Mouse (Mus musculus) heart, postnatal 0 days (tissue): ENCODE measurements around the gene Olfr1156. TPM values are rescaled to one million over a fixed set of nuclear protein-coding genes. Genes with fewer than 3 reads are reported as not detected.

ENCODE experiments used
- ATAC-seq: fragments of 200-750 bp; cut with Nextera tagmentation; 2 replicates; pipeline ENCODE4 v1.8.0; 2017; ENCODE audit warnings: low read depth, moderate number of reproducible peaks, moderate library complexity; ENCODE audit not compliant: insufficient read depth
- DNase-seq: peaks from one replicate; pipeline ENCODE4 v3.0.0-alpha.2; 2016; ENCODE audit warnings: low spot score
- H3K27ac ChIP-seq: fragments of 300-500 bp; sonication (generic); 2 replicates; pipeline ENCODE4 v1.5.1; 2014; ENCODE audit warnings: low read depth, mild to moderate bottlenecking
- H3K27me3 ChIP-seq: fragments of 300-500 bp; sonication (generic); 2 replicates; pipeline ENCODE4 v1.6.1; 2014; ENCODE audit warnings: low read length, mixed read lengths; ENCODE audit not compliant: control insufficient read depth, insufficient read depth
- H3K36me3 ChIP-seq: fragments of 300-500 bp; sonication (generic); replicated peaks from 2 replicates; pipeline ENCODE4 v1.6.1; 2014; ENCODE audit warnings: low read length, mixed read lengths; ENCODE audit not compliant: control insufficient read depth, insufficient read depth
- H3K4me1 ChIP-seq: fragments of 300-500 bp; sonication (generic); 2 replicates; pipeline ENCODE4 v1.6.1; 2014; ENCODE audit warnings: antibody characterized with exemption; ENCODE audit not compliant: control insufficient read depth, insufficient read depth
- H3K4me2 ChIP-seq: fragments of 300-500 bp; sonication (generic); 2 replicates; pipeline ENCODE4 v1.6.1; 2014; ENCODE audit warnings: low read depth, mild to moderate bottlenecking, low read length, moderate library complexity
- H3K4me3 ChIP-seq: fragments of 300-500 bp; sonication (generic); 2 replicates; pipeline ENCODE4 v1.5.1; 2014; ENCODE audit warnings: low read depth, low read length
- H3K9ac ChIP-seq: fragments of 300-500 bp; sonication (generic); replicated peaks from 2 replicates; pipeline ENCODE4 v1.6.1; 2014; ENCODE audit warnings: low read depth, low read length, mixed read lengths
- H3K9me3 ChIP-seq: fragments of 300-500 bp; sonication (generic); replicated peaks from 2 replicates; pipeline ENCODE4 v1.6.1; 2016; ENCODE audit warnings: low read length; ENCODE audit not compliant: control insufficient read depth
- CTCF ChIP-seq: IDR thresholded peaks from 2 replicates; pipeline ENCODE4 v1.5.1; 2016; ENCODE audit warnings: antibody characterized with exemption, control low read depth, low read depth
- EP300 ChIP-seq: IDR thresholded peaks from 2 replicates; pipeline ENCODE4 v1.6.1; 2016; ENCODE audit warnings: antibody characterized with exemption, low read depth
- WGBS: fragments of 180-500 bp; shearing (Covaris S2); extraction: QIAGEN DNeasy Blood & Tissue Kit; methylation state at CpG from one replicate; pipeline ENCODE4 v1.1.7; 2014; 5-methylcytosine and 5-hydroxymethylcytosine counted together
- polyA plus RNA-seq: library from polyadenylated mRNA; unstranded; fragments of >200 nt; fragmentation: Nextera tagmentation; extraction: Ambion mirVana; gene quantifications from 2 replicates; pipeline ENCODE4 v1.2.1, GENCODE M21; 2015
- total RNA-seq: library from RNA; depleted of rRNA; stranded (reverse); fragments of >200 nt; gene quantifications from 2 replicates; pipeline ENCODE4 v1.2.3, GENCODE M21; 2014; ENCODE audit warnings: low replicate concordance; rRNA removed

The Olfr1156 gene
- total RNA-seq = not detected in 2 replicates
- polyA plus RNA-seq = not detected in 2 replicates

- Histone ChIP-seq H3K27ac (no peak within 1 kb of the TSS), H3K27me3 (no peaks in the 10 kb centered on the region), H3K36me3 (no peaks in the 10 kb centered on the region), H3K4me3 (no peak within 1 kb of the TSS), H3K4me1 (no peaks in the 10 kb centered on the region), H3K9ac (no peak within 1 kb of the TSS), H3K4me2 (no peak within 1 kb of the TSS), H3K9me3 (no peaks in the 10 kb centered on the region)
- ATAC-seq (no peak), DNase-seq (no peak)
- TF ChIP-seq EP300 = no peak
- TF ChIP-seq CTCF = no peak
Observed at GRCm38 (mm10) chr2:87953000-87953399, at the start of gene Olfr1156. Gene Olfr1156, minus strand, starts transcription at chr2:87953100.

DNA sequence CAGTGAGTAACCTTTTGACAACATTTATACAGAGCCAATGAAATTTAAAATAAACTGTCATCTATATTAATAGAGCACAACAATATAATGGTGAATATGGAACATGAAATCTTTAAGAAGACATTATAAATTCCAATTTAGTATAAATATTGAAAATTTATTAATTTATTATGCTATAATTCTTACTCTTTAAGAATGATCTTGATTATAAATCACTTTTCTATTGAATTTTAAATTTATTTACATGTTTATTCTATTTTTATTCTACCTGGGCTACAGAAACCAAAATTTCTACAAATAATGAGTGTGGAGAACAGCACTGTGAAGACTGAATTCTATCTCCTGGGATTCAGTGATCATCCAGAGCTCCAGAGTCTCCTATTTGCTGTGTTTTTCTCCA, 36.9 kb upstream of the Olfr1156 start, which contains the start of gene Olfr1158:
Gene Olfr1158 (plus strand): TSS at position 301 of the 400 bp plus-strand sequence.
- Histone ChIP-seq H3K4me3 (no peak within 1 kb of the TSS), H3K36me3 (no peaks in the 10 kb centered on the region), H3K27me3 (no peaks in the 10 kb centered on the region), H3K4me2 (no peak within 1 kb of the TSS), H3K4me1 (no peaks in the 10 kb centered on the region), H3K9me3 (no peaks in the 10 kb centered on the region), H3K9ac (no peak within 1 kb of the TSS), H3K27ac (no peak within 1 kb of the TSS)
- DNase-seq = no peak
- no peak for TF ChIP-seq CTCF
- no peak for TF ChIP-seq EP300
- ATAC-seq = no peak

DNA sequence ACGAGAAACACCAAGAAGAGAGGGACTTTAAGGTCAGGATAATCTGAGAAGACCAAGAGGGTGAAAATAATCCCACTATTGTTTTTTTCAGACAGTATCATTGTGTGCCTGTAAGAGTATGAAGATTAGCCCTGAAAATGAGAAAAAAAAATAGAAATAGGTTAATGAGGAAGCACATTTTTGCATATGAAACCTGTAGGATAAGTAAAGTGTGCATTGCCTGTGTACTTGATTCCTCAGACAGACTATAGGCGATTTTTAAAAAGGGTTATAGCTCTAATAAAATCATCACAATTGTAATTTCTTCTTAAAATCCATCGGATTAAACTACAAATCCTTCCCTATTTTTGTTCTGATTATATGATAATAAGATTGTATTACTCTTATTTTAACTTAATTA, 21.7 kb upstream of the Olfr1156 start, which contains the start of gene Olfr74:
Gene Olfr74 (minus strand): TSS at position 101 of the 400 bp plus-strand sequence.
- Histone ChIP-seq H3K9ac (no peak within 1 kb of the TSS), H3K4me2 (no peak within 1 kb of the TSS), H3K27me3 (no peaks in the 10 kb centered on the region), H3K27ac (no peak within 1 kb of the TSS), H3K4me3 (no peak within 1 kb of the TSS), H3K36me3 (no peaks in the 10 kb centered on the region), H3K9me3 (no peaks in the 10 kb centered on the region), H3K4me1 (no peaks in the 10 kb centered on the region)
- WGBS = 50% methylated on average over 3 of the region's 3 CpGs
- ATAC-seq (no peak), DNase-seq (no peak)
- TF ChIP-seq EP300 = no peak
- TF ChIP-seq CTCF = no peak

GRCm38 (mm10) chr2:87968199-87968598, 15.3 kb upstream of the Olfr1156 start, which contains the start of gene Olfr1157:
Gene Olfr1157, minus strand, starts transcription at chr2:87968299.
- no peak within 1 kb of the TSS for H3K4me2 ChIP-seq
- DNase-seq (no peak), ATAC-seq (no peak)
- WGBS = 86% methylated on average over 4 of the region's 4 CpGs
- no peaks in the 10 kb centered on the region for H3K36me3 ChIP-seq
- no peak within 1 kb of the TSS for H3K27ac ChIP-seq
- TF ChIP-seq EP300 (no peak), CTCF (no peak)
- no peak within 1 kb of the TSS for H3K4me3 ChIP-seq
- no peaks in the 10 kb centered on the region for H3K27me3 ChIP-seq
- H3K4me1 ChIP-seq = no peaks in the 10 kb centered on the region
- no peak within 1 kb of the TSS for H3K9ac ChIP-seq
- H3K9me3 ChIP-seq = no peaks in the 10 kb centered on the region

- no peaks in the 10 kb centered on the region for H3K27me3 ChIP-seq
- no peak within 1 kb of the TSS for H3K4me3 ChIP-seq
- no peak for DNase-seq
- no peak within 1 kb of the TSS for H3K27ac ChIP-seq
- 91% methylated on average over 1 of the region's 1 CpGs for WGBS
- H3K9me3 ChIP-seq = no peaks in the 10 kb centered on the region
- no peaks in the 10 kb centered on the region for H3K36me3 ChIP-seq
- TF ChIP-seq CTCF (no peak), EP300 (no peak)
- H3K9ac ChIP-seq = no peak within 1 kb of the TSS
- H3K4me2 ChIP-seq = no peak within 1 kb of the TSS
- ATAC-seq = no peak
- no peaks in the 10 kb centered on the region for H3K4me1 ChIP-seq
Observed at GRCm38 (mm10) chr2:87945037-87945436, 7.9 kb downstream of the Olfr1156 start, which contains the start of gene Olfr1155. Gene Olfr1155, minus strand, starts transcription at chr2:87945137.

DNA sequence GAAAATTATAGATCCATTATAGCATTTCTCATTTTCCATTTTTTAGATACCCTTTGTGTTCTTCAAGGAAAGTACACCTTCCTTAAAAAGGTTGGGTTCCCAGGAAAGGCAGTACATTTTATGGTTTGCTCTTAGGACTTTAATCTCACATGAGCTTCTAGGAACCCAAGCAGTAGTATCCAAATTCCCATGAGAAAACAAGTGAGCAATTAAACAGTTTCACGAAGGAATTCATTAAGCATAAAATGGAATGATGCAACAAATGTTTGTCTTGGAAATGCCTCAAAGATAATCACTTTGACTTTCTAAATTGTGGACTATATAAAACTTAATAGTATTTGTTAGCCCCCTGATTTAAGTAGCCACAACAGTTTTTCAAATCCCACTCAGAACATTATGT, 47.8 kb downstream of the Olfr1156 start, which contains the start of gene Olfr1154:
Gene Olfr1154 (minus strand): TSS at position 101 of the 400 bp plus-strand sequence.
- no peaks in the 10 kb centered on the region for H3K4me1 ChIP-seq
- H3K4me2 ChIP-seq = no peak within 1 kb of the TSS
- H3K36me3 ChIP-seq = no peaks in the 10 kb centered on the region
- TF ChIP-seq CTCF = no peak
- no peak for TF ChIP-seq EP300
- no peaks in the 10 kb centered on the region for H3K27me3 ChIP-seq
- H3K4me3 ChIP-seq = no peak within 1 kb of the TSS
- no peak for DNase-seq
- H3K27ac ChIP-seq = no peak within 1 kb of the TSS
- ATAC-seq = no peak
- H3K9ac ChIP-seq = no peak within 1 kb of the TSS
- 78% methylated on average over 1 of the region's 1 CpGs for WGBS
- H3K9me3 ChIP-seq = no peaks in the 10 kb centered on the region

Other genes starting within 250 kb of the Olfr1156 start
- not detected in 2 replicates for gene Olfr1137, start 239.9 kb downstream of the Olfr1156 start, total RNA-seq
- gene Olfr1137, start 239.9 kb downstream of the Olfr1156 start, polyA plus RNA-seq = not detected in 2 replicates
- not detected in 2 replicates for gene Olfr1138, start 213.1 kb downstream of the Olfr1156 start, total RNA-seq
- gene Olfr1138, start 213.1 kb downstream of the Olfr1156 start, polyA plus RNA-seq = not detected in 2 replicates
- gene Olfr1140, start 209.3 kb downstream of the Olfr1156 start, total RNA-seq = not detected in 2 replicates
- not detected in 2 replicates for gene Olfr1140, start 209.3 kb downstream of the Olfr1156 start, polyA plus RNA-seq
- gene Olfr1141, start 199.1 kb downstream of the Olfr1156 start, total RNA-seq = not detected in 2 replicates
- not detected in 2 replicates for gene Olfr1141, start 199.1 kb downstream of the Olfr1156 start, polyA plus RNA-seq
- not detected in 2 replicates for gene Olfr152, start 173.6 kb downstream of the Olfr1156 start, total RNA-seq
- not detected in 2 replicates for gene Olfr152, start 173.6 kb downstream of the Olfr1156 start, polyA plus RNA-seq
- not detected in 2 replicates for gene Olfr1143, start 152.5 kb downstream of the Olfr1156 start, total RNA-seq
- not detected in 2 replicates for gene Olfr1143, start 152.5 kb downstream of the Olfr1156 start, polyA plus RNA-seq
- not detected in 2 replicates for gene Olfr1145, start 143.3 kb downstream of the Olfr1156 start, total RNA-seq
- not detected in 2 replicates for gene Olfr1145, start 143.3 kb downstream of the Olfr1156 start, polyA plus RNA-seq
- not detected in 2 replicates for gene Olfr1148, start 122.6 kb downstream of the Olfr1156 start, total RNA-seq
- not detected in 2 replicates for gene Olfr1148, start 122.6 kb downstream of the Olfr1156 start, polyA plus RNA-seq
- gene Olfr1150-ps1, start 109.1 kb downstream of the Olfr1156 start, total RNA-seq = not detected in 2 replicates
- not detected in 2 replicates for gene Olfr1150-ps1, start 109.1 kb downstream of the Olfr1156 start, polyA plus RNA-seq
- gene Olfr1151, start 97.2 kb downstream of the Olfr1156 start, total RNA-seq = not detected in 2 replicates
- gene Olfr1151, start 97.2 kb downstream of the Olfr1156 start, polyA plus RNA-seq = not detected in 2 replicates
- not detected in 2 replicates for gene Olfr1152, start 86.6 kb downstream of the Olfr1156 start, total RNA-seq
- gene Olfr1152, start 86.6 kb downstream of the Olfr1156 start, polyA plus RNA-seq = not detected in 2 replicates
- gene Olfr1153, start 58.1 kb downstream of the Olfr1156 start, total RNA-seq = not detected in 2 replicates
- gene Olfr1153, start 58.1 kb downstream of the Olfr1156 start, polyA plus RNA-seq = not detected in 2 replicates
- gene Olfr1154, start 47.9 kb downstream of the Olfr1156 start, total RNA-seq = not detected in 2 replicates
- not detected in 2 replicates for gene Olfr1154, start 47.9 kb downstream of the Olfr1156 start, polyA plus RNA-seq
- not detected in 2 replicates for gene Olfr1155, start 8.0 kb downstream of the Olfr1156 start, total RNA-seq
- not detected in 2 replicates for gene Olfr1155, start 8.0 kb downstream of the Olfr1156 start, polyA plus RNA-seq
- gene Olfr1157, start 15.2 kb upstream of the Olfr1156 start, total RNA-seq = not detected in 2 replicates
- not detected in 2 replicates for gene Olfr1157, start 15.2 kb upstream of the Olfr1156 start, polyA plus RNA-seq
- gene Olfr74, start 21.6 kb upstream of the Olfr1156 start, total RNA-seq = not detected in 2 replicates
- not detected in 2 replicates for gene Olfr74, start 21.6 kb upstream of the Olfr1156 start, polyA plus RNA-seq
- not detected in 2 replicates for gene Olfr1158, start 37.0 kb upstream of the Olfr1156 start, total RNA-seq
- gene Olfr1158, start 37.0 kb upstream of the Olfr1156 start, polyA plus RNA-seq = not detected in 2 replicates
- not detected in 2 replicates for gene Olfr1160, start 55.2 kb upstream of the Olfr1156 start, total RNA-seq
- not detected in 2 replicates for gene Olfr1160, start 55.2 kb upstream of the Olfr1156 start, polyA plus RNA-seq
- gene Olfr1161, start 69.7 kb upstream of the Olfr1156 start, total RNA-seq = not detected in 2 replicates
- gene Olfr1161, start 69.7 kb upstream of the Olfr1156 start, polyA plus RNA-seq = not detected in 2 replicates
- not detected in 2 replicates for gene Olfr73, start 84.6 kb upstream of the Olfr1156 start, total RNA-seq
- gene Olfr73, start 84.6 kb upstream of the Olfr1156 start, polyA plus RNA-seq = not detected in 2 replicates
- not detected in 2 replicates for gene Olfr1162, start 98.0 kb upstream of the Olfr1156 start, total RNA-seq
- not detected in 2 replicates for gene Olfr1162, start 98.0 kb upstream of the Olfr1156 start, polyA plus RNA-seq
- gene Olfr1163, start 118.7 kb upstream of the Olfr1156 start, total RNA-seq = not detected in 2 replicates
- gene Olfr1163, start 118.7 kb upstream of the Olfr1156 start, polyA plus RNA-seq = not detected in 2 replicates
- gene Olfr1164, start 140.9 kb upstream of the Olfr1156 start, total RNA-seq = not detected in 2 replicates
- gene Olfr1164, start 140.9 kb upstream of the Olfr1156 start, polyA plus RNA-seq = not detected in 2 replicates
- gene Olfr1166, start 175.2 kb upstream of the Olfr1156 start, total RNA-seq = not detected in 2 replicates
- gene Olfr1166, start 175.2 kb upstream of the Olfr1156 start, polyA plus RNA-seq = not detected in 2 replicates
- gene Olfr1167, start 202.1 kb upstream of the Olfr1156 start, total RNA-seq = not detected in 2 replicates
- gene Olfr1167, start 202.1 kb upstream of the Olfr1156 start, polyA plus RNA-seq = not detected in 2 replicates
- gene Olfr1168, start 228.8 kb upstream of the Olfr1156 start, total RNA-seq = not detected in 2 replicates
- not detected in 2 replicates for gene Olfr1168, start 228.8 kb upstream of the Olfr1156 start, polyA plus RNA-seq